Mouse (Mus musculus) kidney, embryonic 15.5 days (tissue): ENCODE results near the gene Gsg1. TPM values are rescaled to one million over a fixed set of nuclear protein-coding genes. Genes with fewer than 3 reads are reported as not detected.
A peak's percentile ranks its signal among the peaks of the same experiment; 100 is the strongest.

Source experiments
- ATAC-seq: fragments of 200-750 bp; cut with Nextera tagmentation; replicated peaks from 2 replicates; pipeline ENCODE4 v1.8.0; 2017; ENCODE audit warnings: moderate TSS enrichment; ENCODE audit not compliant: low FRiP score
- H3K27ac ChIP-seq: fragments of 300-500 bp; sonication (generic); 2 replicates; pipeline ENCODE4 v1.5.1; 2015; ENCODE audit warnings: mild to moderate bottlenecking, inconsistent platforms
- H3K27me3 ChIP-seq: fragments of 300-500 bp; sonication (generic); 2 replicates; pipeline ENCODE4 v1.6.1; 2015; ENCODE audit warnings: inconsistent platforms
- H3K36me3 ChIP-seq: fragments of 300-500 bp; sonication (generic); 2 replicates; pipeline ENCODE4 v1.6.1; 2015; ENCODE audit warnings: inconsistent platforms
- H3K4me1 ChIP-seq: fragments of 300-500 bp; sonication (generic); 2 replicates; pipeline ENCODE4 v1.6.1; 2015; ENCODE audit warnings: inconsistent platforms
- H3K4me2 ChIP-seq: fragments of 300-500 bp; sonication (generic); 2 replicates; pipeline ENCODE4 v1.6.1; 2015; ENCODE audit warnings: moderate library complexity, mild to moderate bottlenecking, inconsistent platforms
- H3K4me3 ChIP-seq: fragments of 300-500 bp; sonication (generic); replicated peaks from 2 replicates; pipeline ENCODE4 v1.5.1; 2015; ENCODE audit warnings: mild to moderate bottlenecking, inconsistent platforms
- H3K9ac ChIP-seq: fragments of 300-500 bp; sonication (generic); 2 replicates; pipeline ENCODE4 v1.6.1; 2015; ENCODE audit warnings: mild to moderate bottlenecking, inconsistent platforms
- H3K9me3 ChIP-seq: fragments of 300-500 bp; sonication (generic); replicated peaks from 2 replicates; pipeline ENCODE4 v1.6.1; 2016; ENCODE audit warnings: inconsistent platforms
- WGBS: fragments of 180-500 bp; shearing (Covaris S2); methylation state at CpG from one replicate; pipeline ENCODE4 v1.1.7; 2015; ENCODE audit warnings: mixed read lengths; 5-methylcytosine and 5-hydroxymethylcytosine counted together
- polyA plus RNA-seq: library from polyadenylated mRNA; unstranded; fragments of >200 nt; fragmentation: Nextera tagmentation; extraction: Ambion mirVana; gene quantifications from 2 replicates; pipeline ENCODE4 v1.2.1, GENCODE M21; 2015

Gene Gsg1
- polyA plus RNA-seq = 0.63 and 0.71 TPM in 2 replicates

GRCm38 (mm10) chr6:135254153-135254552 lies at the start of gene Gsg1:
Gene Gsg1, minus strand, starts transcription at chr6:135254351.
- Histone ChIP-seq H3K9me3 (no peaks in the 10 kb centered on the region), H3K4me1 (peaks cover 28% of the 10 kb centered on the region), H3K27me3 (no peaks in the 10 kb centered on the region), H3K36me3 (no peaks in the 10 kb centered on the region), H3K4me3 (no peak within 1 kb of the TSS), H3K9ac (no peak within 1 kb of the TSS), H3K4me2 (no peak within 1 kb of the TSS), H3K27ac (no peak within 1 kb of the TSS)
- no peak for ATAC-seq
- 83% methylated on average over 7 of the region's 7 CpGs for whole genome bisulfite sequencing

- ATAC-seq = no peak
- Histone ChIP-seq H3K4me1 (peaks cover 15% of the 10 kb centered on the region), H3K27ac (no peak overlapping the region), H3K9ac (no peak overlapping the region), H3K27me3 (no peaks in the 10 kb centered on the region), H3K9me3 (no peaks in the 10 kb centered on the region), H3K4me3 (no peak overlapping the region), H3K4me2 (no peak overlapping the region), H3K36me3 (no peaks in the 10 kb centered on the region)
- 79% methylated on average over 10 of the region's 10 CpGs for WGBS
Observed at GRCm38 (mm10) chr6:135302421-135303125, 48.4 kb upstream of the Gsg1 start.

- 74% methylated on average over 4 of the region's 4 CpGs for WGBS
- no peak overlapping the region for H3K4me2 ChIP-seq
- ATAC-seq = no peak
- H3K9ac ChIP-seq = no peak overlapping the region
- no peaks in the 10 kb centered on the region for H3K36me3 ChIP-seq
- peaks cover 20% of the 10 kb centered on the region for H3K4me1 ChIP-seq
- H3K9me3 ChIP-seq = no peaks in the 10 kb centered on the region
- no peak overlapping the region for H3K27ac ChIP-seq
- H3K27me3 ChIP-seq = no peaks in the 10 kb centered on the region
- no peak overlapping the region for H3K4me3 ChIP-seq
Observed at GRCm38 (mm10) chr6:135300469-135300868, 46.3 kb upstream of the Gsg1 start.

DNA sequence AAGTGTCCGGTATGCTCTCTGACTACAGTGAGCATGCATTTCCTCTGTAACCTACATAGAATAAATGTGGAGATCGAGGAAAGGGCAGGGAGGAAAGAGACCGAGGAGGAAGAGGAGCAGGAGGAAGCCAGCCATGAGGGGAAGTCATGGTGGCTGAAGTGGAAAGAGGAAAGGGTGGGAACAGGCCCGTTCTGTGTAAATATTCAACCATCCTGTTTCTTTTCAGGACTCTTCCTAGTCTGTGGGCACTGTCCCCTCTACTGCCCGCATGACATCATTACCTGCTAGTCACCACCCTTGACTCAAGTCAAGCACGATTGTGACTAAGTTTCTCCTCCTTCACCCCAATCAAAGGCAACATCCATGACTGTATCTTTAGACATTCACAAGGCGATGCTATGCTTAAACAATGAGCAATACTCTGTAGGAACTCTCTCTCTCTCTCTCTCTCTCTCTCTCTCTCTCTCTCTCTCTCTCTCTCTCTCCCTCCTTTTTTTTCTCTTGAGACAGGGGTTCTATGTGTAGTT lies 44.9 kb upstream of the Gsg1 start:
- H3K36me3 ChIP-seq = no peaks in the 10 kb centered on the region
- H3K27ac ChIP-seq = no peak overlapping the region
- H3K27me3 ChIP-seq = no peaks in the 10 kb centered on the region
- H3K4me3 ChIP-seq = no peak overlapping the region
- no peaks in the 10 kb centered on the region for H3K9me3 ChIP-seq
- ATAC-seq = no peak
- WGBS = 84% methylated on average over 7 of the region's 7 CpGs
- H3K4me2 ChIP-seq = no peak overlapping the region
- H3K9ac ChIP-seq = no peak overlapping the region
- H3K4me1 ChIP-seq = peaks cover 15% of the 10 kb centered on the region

GRCm38 (mm10) chr6:135297570-135297969 lies 43.4 kb upstream of the Gsg1 start:
- Histone ChIP-seq H3K9ac (no peak overlapping the region), H3K4me3 (no peak overlapping the region), H3K27me3 (no peaks in the 10 kb centered on the region), H3K27ac (no peak overlapping the region), H3K9me3 (no peaks in the 10 kb centered on the region), H3K4me1 (peaks cover 10% of the 10 kb centered on the region), H3K36me3 (no peaks in the 10 kb centered on the region), H3K4me2 (no peak overlapping the region)
- 82% methylated on average over 7 of the region's 7 CpGs for WGBS
- no peak for ATAC-seq

- no peak overlapping the region for H3K9ac ChIP-seq
- no peak overlapping the region for H3K4me3 ChIP-seq
- no peak overlapping the region for H3K4me2 ChIP-seq
- 62% methylated on average over 17 of the region's 17 CpGs for WGBS
- no peaks in the 10 kb centered on the region for H3K27me3 ChIP-seq
- no peaks in the 10 kb centered on the region for H3K36me3 ChIP-seq
- 0 out of 2 replicates have a peak, but pooled peaks have one; percentile 29 for ATAC-seq
- H3K27ac ChIP-seq = no peak overlapping the region
- H3K4me1 ChIP-seq = peaks cover 12% of the 10 kb centered on the region
- no peaks in the 10 kb centered on the region for H3K9me3 ChIP-seq
Observed at GRCm38 (mm10) chr6:135296267-135296666, 42.1 kb upstream of the Gsg1 start.

DNA sequence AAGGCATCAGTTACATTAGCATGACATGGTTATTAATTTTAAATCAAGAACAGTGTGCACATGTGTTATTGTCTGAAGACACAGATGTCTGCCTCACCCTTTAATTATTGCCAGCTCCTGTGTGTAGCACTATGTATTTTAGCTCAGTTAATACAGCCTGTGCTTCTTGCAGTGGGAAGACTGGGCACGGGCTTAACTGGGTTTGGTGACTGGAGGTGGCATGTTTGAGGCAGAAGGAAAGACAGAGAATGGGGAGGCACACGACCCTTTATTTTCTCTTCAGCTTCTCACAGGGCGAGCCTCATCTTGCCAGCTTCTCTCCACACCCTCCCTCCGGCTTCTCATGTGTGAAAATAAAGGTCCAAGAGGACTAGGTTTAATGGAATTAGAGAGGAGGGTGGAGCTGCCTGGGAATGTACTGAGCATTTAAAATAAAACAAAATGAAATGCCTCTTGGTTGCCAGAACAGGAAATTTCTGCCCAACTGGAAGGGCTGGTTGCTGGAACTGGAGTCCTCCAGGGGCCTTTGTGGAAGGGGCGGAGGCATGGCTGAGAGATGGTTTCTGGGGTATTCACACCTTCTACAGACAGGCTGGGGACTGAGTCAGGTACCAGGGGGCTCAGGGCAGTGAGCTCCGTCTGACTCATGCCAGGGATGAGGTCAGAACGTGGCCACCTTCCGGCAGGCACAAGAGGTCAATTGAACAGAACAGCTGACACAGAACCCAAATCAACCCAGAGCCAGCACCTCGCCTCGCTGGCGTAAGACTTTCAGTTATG lies 41.1 kb upstream of the Gsg1 start:
- 0 out of 2 replicates have a peak overlapping the region, but pooled peaks have one; percentile 37 for H3K27ac ChIP-seq
- H3K36me3 ChIP-seq = no peaks in the 10 kb centered on the region
- H3K9me3 ChIP-seq = no peaks in the 10 kb centered on the region
- no peak overlapping the region for H3K4me3 ChIP-seq
- peaks cover 12% of the 10 kb centered on the region for H3K4me1 ChIP-seq
- no peak overlapping the region for H3K9ac ChIP-seq
- no peak for ATAC-seq
- H3K4me2 ChIP-seq = no peak overlapping the region
- no peaks in the 10 kb centered on the region for H3K27me3 ChIP-seq
- 73% methylated on average over 11 of the region's 11 CpGs for WGBS

DNA sequence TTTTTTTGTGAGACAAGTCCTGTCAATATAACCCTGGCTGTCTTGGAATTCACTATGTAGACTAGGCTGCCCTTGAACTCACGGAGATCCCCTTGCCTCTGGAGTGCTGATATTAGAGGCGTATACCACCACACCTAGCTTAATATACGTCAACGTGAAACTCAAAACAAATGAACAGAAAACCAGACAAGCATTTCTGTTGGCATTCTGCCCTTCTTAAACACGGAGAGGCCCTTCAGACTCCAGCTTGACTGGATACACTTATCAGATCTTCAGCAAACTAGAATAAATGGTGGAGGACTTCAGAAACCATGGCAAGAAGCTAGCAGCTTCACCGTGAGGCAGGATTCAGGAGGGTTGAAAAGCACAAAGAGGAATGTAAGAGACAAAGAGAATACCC lies 40.0 kb upstream of the Gsg1 start:
- no peak overlapping the region for H3K9ac ChIP-seq
- no peaks in the 10 kb centered on the region for H3K9me3 ChIP-seq
- no peaks in the 10 kb centered on the region for H3K36me3 ChIP-seq
- H3K4me2 ChIP-seq = no peak overlapping the region
- peaks cover 12% of the 10 kb centered on the region for H3K4me1 ChIP-seq
- no peak overlapping the region for H3K27ac ChIP-seq
- 82% methylated on average over 6 of the region's 6 CpGs for WGBS
- H3K4me3 ChIP-seq = no peak overlapping the region
- H3K27me3 ChIP-seq = no peaks in the 10 kb centered on the region
- ATAC-seq = no peak

DNA sequence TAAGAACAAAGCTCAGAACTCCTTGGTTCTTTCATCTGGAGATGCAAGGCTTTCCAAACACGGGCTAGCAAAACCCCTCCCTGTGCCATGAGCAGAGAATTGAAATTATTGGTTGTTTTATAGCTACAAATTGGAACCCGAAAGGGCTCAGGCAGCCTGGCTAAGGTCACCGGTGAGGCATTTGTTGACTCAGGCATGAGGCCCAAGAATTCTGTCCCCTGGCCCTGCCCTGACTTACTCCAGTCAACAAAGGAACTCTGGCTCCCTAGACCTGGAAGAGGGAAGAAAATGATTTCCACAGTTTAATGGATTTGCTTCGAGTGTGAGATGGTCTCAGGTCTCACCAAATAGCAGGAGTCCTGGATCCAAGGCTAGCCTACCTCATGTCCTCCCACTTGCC lies 38.2 kb upstream of the Gsg1 start:
- Histone ChIP-seq H3K4me3 (no peak overlapping the region), H3K4me1 (peaks cover 12% of the 10 kb centered on the region), H3K36me3 (no peaks in the 10 kb centered on the region), H3K27me3 (no peaks in the 10 kb centered on the region), H3K9ac (no peak overlapping the region), H3K4me2 (no peak overlapping the region), H3K27ac (no peak overlapping the region), H3K9me3 (no peaks in the 10 kb centered on the region)
- ATAC-seq = no peak
- WGBS = 59% methylated on average over 4 of the region's 4 CpGs

- Histone ChIP-seq H3K4me1 (peaks cover 15% of the 10 kb centered on the region), H3K4me2 (no peak overlapping the region), H3K27ac (no peak overlapping the region), H3K36me3 (no peaks in the 10 kb centered on the region), H3K4me3 (no peak overlapping the region), H3K9ac (no peak overlapping the region), H3K27me3 (no peaks in the 10 kb centered on the region), H3K9me3 (no peaks in the 10 kb centered on the region)
- ATAC-seq = 0 out of 2 replicates have a peak, but pooled peaks have one; percentile 25
- 7% methylated on average over 10 of the region's 10 CpGs for whole genome bisulfite sequencing
Observed at GRCm38 (mm10) chr6:135279856-135280255, 25.7 kb upstream of the Gsg1 start.

DNA sequence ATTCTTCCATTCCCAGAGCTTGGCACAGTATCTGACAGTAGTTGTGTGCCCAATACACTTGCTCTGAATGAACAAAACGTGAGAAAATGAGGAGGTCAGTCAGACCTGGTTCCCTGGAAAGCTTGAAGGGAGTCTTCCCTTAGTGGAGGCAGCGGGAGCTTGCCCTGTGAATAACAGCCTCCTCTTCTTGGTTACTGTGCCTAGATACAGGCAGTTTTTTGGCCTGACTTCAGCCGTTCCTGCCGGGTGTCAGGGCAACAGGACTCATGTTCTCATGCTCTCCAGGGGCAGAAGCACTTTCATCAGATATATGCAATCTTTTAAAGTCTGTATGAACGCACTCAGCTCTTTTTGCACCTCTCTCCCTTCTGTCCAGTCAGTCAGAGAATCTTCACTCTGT lies 25.1 kb upstream of the Gsg1 start:
- H3K27ac ChIP-seq = no peak overlapping the region
- H3K4me2 ChIP-seq = no peak overlapping the region
- H3K27me3 ChIP-seq = no peaks in the 10 kb centered on the region
- no peak overlapping the region for H3K9ac ChIP-seq
- H3K4me3 ChIP-seq = no peak overlapping the region
- H3K36me3 ChIP-seq = no peaks in the 10 kb centered on the region
- WGBS = 38% methylated on average over 5 of the region's 5 CpGs
- no peak for ATAC-seq
- H3K4me1 ChIP-seq = peaks cover 15% of the 10 kb centered on the region
- H3K9me3 ChIP-seq = no peaks in the 10 kb centered on the region

DNA sequence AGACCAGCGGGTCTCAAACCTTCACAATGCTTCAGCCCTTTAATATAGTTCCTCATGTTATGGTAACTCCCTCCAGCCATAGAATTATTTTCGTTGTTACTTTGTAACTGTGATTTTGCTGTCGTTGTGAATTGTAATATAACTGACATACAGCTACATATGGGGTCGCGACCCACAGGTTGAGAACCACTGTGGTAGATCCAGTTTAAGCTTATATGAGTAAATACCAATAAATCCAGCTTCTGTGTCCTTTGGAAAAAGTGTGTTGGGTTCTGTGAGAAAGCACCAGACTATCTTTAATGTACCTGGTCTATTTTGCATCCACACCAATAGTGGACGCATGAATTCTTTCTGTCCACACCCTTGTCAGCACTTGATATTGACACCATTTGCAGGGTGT lies 24.2 kb upstream of the Gsg1 start:
- Histone ChIP-seq H3K9ac (no peak overlapping the region), H3K36me3 (no peaks in the 10 kb centered on the region), H3K4me3 (no peak overlapping the region), H3K4me2 (no peak overlapping the region), H3K9me3 (no peaks in the 10 kb centered on the region), H3K27me3 (no peaks in the 10 kb centered on the region), H3K4me1 (peaks cover 15% of the 10 kb centered on the region), H3K27ac (no peak overlapping the region)
- no peak for ATAC-seq
- 84% methylated on average over 6 of the region's 6 CpGs for WGBS
